8 mouse cellular contexts compared by ENCODE assay signal in genomic region chr2:32627266-32628043, GRCm38 (mm10). TPM values are rescaled to one million over a fixed set of nuclear protein-coding genes. Genes with fewer than 3 reads are reported as not detected.
A peak's percentile ranks its signal among the peaks of the same experiment; 100 is the strongest.
DNase-seq lines count a peak whose midpoint lies in the region; ATAC-seq and TF ChIP-seq lines count a peak whose summit lies in the region.

No protein-coding gene starts in this region.

- no peak overlapping the region for H3K4me3 ChIP-seq in hindbrain, embryonic 12.5 days
- no peak overlapping the region for H3K4me3 ChIP-seq in hindbrain, embryonic 16.5 days (ENCODE audit: low read length)
- H3K4me3 ChIP-seq in testis, adult 2 months (ENCODE audit: control insufficient read depth, low read depth, low read length), result peak overlapping the region; percentile 83

- 0 out of 2 replicates have a peak overlapping the region, but pooled peaks have one; percentile 6 for H3K4me2 ChIP-seq in hindbrain, embryonic 12.5 days (replicated peaks)
- no peak overlapping the region for H3K4me2 ChIP-seq in hindbrain, embryonic 16.5 days (ENCODE audit: low read length)

- no peak overlapping the region for H3K9ac ChIP-seq in hindbrain, embryonic 12.5 days
- H3K9ac ChIP-seq in hindbrain, embryonic 16.5 days (ENCODE audit: low read depth, low read length), result no peak overlapping the region

- H3K36me3 ChIP-seq in hindbrain, embryonic 12.5 days, result no peaks in the 10 kb centered on the region
- no peaks in the 10 kb centered on the region for H3K36me3 ChIP-seq in hindbrain, embryonic 16.5 days (ENCODE audit: control insufficient read depth, insufficient read depth, low read length)
- no peaks in the 10 kb centered on the region for H3K36me3 ChIP-seq in testis, adult 2 months (ENCODE audit: control insufficient read depth, insufficient read depth, low read length)

- peak; percentile 64 for DNase-seq in cerebellum, adult 11-12 months
- DNase-seq in cerebellum, postnatal 25 days, result no peak
- no peak for DNase-seq in testis, postnatal 10 days (ENCODE audit: low spot score)
- DNase-seq in urinary bladder, postnatal 25 days (ENCODE audit: low spot score), result no peak
- DNase-seq in spleen, postnatal 4 days (ENCODE audit: low spot score in 2 of 2), result no peak

- H3K4me1 ChIP-seq in hindbrain, embryonic 12.5 days, result peaks cover 61% of the 10 kb centered on the region
- peaks cover 45% of the 10 kb centered on the region for H3K4me1 ChIP-seq in hindbrain, embryonic 16.5 days (ENCODE audit: control insufficient read depth, insufficient read depth, low read depth, low read length)
- H3K4me1 ChIP-seq in testis, adult 2 months (ENCODE audit: control insufficient read depth, insufficient read depth, low read length), result peaks cover 22% of the 10 kb centered on the region

- H3K9me3 ChIP-seq in hindbrain, embryonic 12.5 days (replicated peaks), result no peaks in the 10 kb centered on the region
- no peaks in the 10 kb centered on the region for H3K9me3 ChIP-seq in hindbrain, embryonic 16.5 days (ENCODE audit: control insufficient read depth, low read length)

- no peak for TF ChIP-seq CTCF in testis, adult 2 months (IDR thresholded peaks at IDR 0.05; ENCODE audit: control insufficient read depth, insufficient read depth, insufficient replicate concordance, low read depth, low read length)

- TF ChIP-seq POLR2A in testis, adult 2 months (IDR thresholded peaks at IDR 0.05; ENCODE audit: control insufficient read depth, low read depth, low read length), result no peak

- peak overlapping the region; percentile 60; the same call in 1 of the 2 replicates for H3K27ac ChIP-seq in hindbrain, embryonic 12.5 days
- H3K27ac ChIP-seq in hindbrain, embryonic 16.5 days (ENCODE audit: low read depth, low read length), result no peak overlapping the region
- no peak overlapping the region for H3K27ac ChIP-seq in testis, adult 2 months (ENCODE audit: control insufficient read depth, insufficient read depth, low read depth, low read length)

- H3K27me3 ChIP-seq in hindbrain, embryonic 12.5 days, result no peaks in the 10 kb centered on the region; the same call in 1 of the 2 replicates
- H3K27me3 ChIP-seq in hindbrain, embryonic 16.5 days (replicated peaks; ENCODE audit: control insufficient read depth, insufficient read depth, low read length), result no peaks in the 10 kb centered on the region
- no peaks in the 10 kb centered on the region for H3K27me3 ChIP-seq in testis, adult 2 months (ENCODE audit: control insufficient read depth, insufficient read depth, low read length)

- whole genome bisulfite sequencing in hindbrain, embryonic 12.5 days, result 65% methylated on average over 20 of the region's 20 CpGs
- WGBS in hindbrain, embryonic 16.5 days, result 68% methylated on average over 20 of the region's 20 CpGs

- no peak for ATAC-seq in hindbrain, embryonic 12.5 days (ENCODE audit: low FRiP score)
- no peak for ATAC-seq in hindbrain, embryonic 16.5 days

RNA-seq across cellular contexts. Expression of gene Ak1, which starts 5.9 kb away (rescaled TPM):
- polyA plus RNA-seq in hindbrain, embryonic 12.5 days (2016; fragmentation: Nextera tagmentation; extraction: Ambion mirVana), result 40.4 and 43.2 TPM in 2 replicates
- 111 and 117 TPM in 2 replicates for polyA plus RNA-seq in hindbrain, embryonic 16.5 days (2015; fragmentation: Nextera tagmentation; extraction: Ambion mirVana)
- polyA plus RNA-seq in testis, adult 2 months (2012; rRNA removed), result 172 and 177 TPM in 2 replicates

RNA-seq across cellular contexts. Expression of gene Eng, which starts 18.9 kb away (rescaled TPM):
- polyA plus RNA-seq in hindbrain, embryonic 12.5 days (2016; fragmentation: Nextera tagmentation; extraction: Ambion mirVana), result 31.6 and 32.1 TPM in 2 replicates
- 34.2 and 39.5 TPM in 2 replicates for polyA plus RNA-seq in hindbrain, embryonic 16.5 days (2015; fragmentation: Nextera tagmentation; extraction: Ambion mirVana)
- polyA plus RNA-seq in testis, adult 2 months (2012; rRNA removed), result 6.5 and 7.9 TPM in 2 replicates

RNA-seq across cellular contexts. Expression of gene St6galnac6, which starts 27.9 kb away (rescaled TPM):
- polyA plus RNA-seq in hindbrain, embryonic 12.5 days (2016; fragmentation: Nextera tagmentation; extraction: Ambion mirVana), result 13.5 and 14.3 TPM in 2 replicates
- polyA plus RNA-seq in hindbrain, embryonic 16.5 days (2015; fragmentation: Nextera tagmentation; extraction: Ambion mirVana), result 29.5 and 35.4 TPM in 2 replicates
- polyA plus RNA-seq in testis, adult 2 months (2012; rRNA removed), result 17.6 and 24.7 TPM in 2 replicates

RNA-seq across cellular contexts. Expression of gene St6galnac4, which starts 40.6 kb away (rescaled TPM):
- 21.5 and 22.9 TPM in 2 replicates for polyA plus RNA-seq in hindbrain, embryonic 12.5 days (2016; fragmentation: Nextera tagmentation; extraction: Ambion mirVana)
- polyA plus RNA-seq in hindbrain, embryonic 16.5 days (2015; fragmentation: Nextera tagmentation; extraction: Ambion mirVana), result 49.6 and 54.3 TPM in 2 replicates
- polyA plus RNA-seq in testis, adult 2 months (2012; rRNA removed), result 1.4 and 1.6 TPM in 2 replicates

RNA-seq across cellular contexts. Expression of gene 9430097D07Rik, which starts 52.0 kb away (rescaled TPM):
- polyA plus RNA-seq in hindbrain, embryonic 12.5 days (2016; fragmentation: Nextera tagmentation; extraction: Ambion mirVana), result 0.31 and 0.56 TPM in 2 replicates
- 0.72 and 1.6 TPM in 2 replicates for polyA plus RNA-seq in hindbrain, embryonic 16.5 days (2015; fragmentation: Nextera tagmentation; extraction: Ambion mirVana)
- polyA plus RNA-seq in testis, adult 2 months (2012; rRNA removed), result 2.2 and 2.3 TPM in 2 replicates
